Mouse (Mus musculus) neural tube, embryonic 15.5 days (tissue): ENCODE data around the gene Olfr531. TPM values are rescaled to one million over a fixed set of nuclear protein-coding genes. Genes with fewer than 3 reads are reported as not detected.

Source experiments
- ATAC-seq: fragments of 200-750 bp; cut with Nextera tagmentation; 2 replicates; pipeline ENCODE4 v1.8.0; 2017; ENCODE audit warnings: mild to moderate bottlenecking, moderate TSS enrichment, moderate library complexity; ENCODE audit not compliant: low FRiP score
- H3K27ac ChIP-seq: fragments of 300-500 bp; sonication (generic); replicated peaks from 2 replicates; pipeline ENCODE4 v1.5.1; 2015; ENCODE audit warnings: mild to moderate bottlenecking, inconsistent platforms
- H3K27me3 ChIP-seq: fragments of 300-500 bp; sonication (generic); replicated peaks from 2 replicates; pipeline ENCODE4 v1.6.1; 2015; ENCODE audit warnings: inconsistent platforms
- H3K36me3 ChIP-seq: fragments of 300-500 bp; sonication (generic); 2 replicates; pipeline ENCODE4 v1.6.1; 2015; ENCODE audit warnings: inconsistent platforms
- H3K4me1 ChIP-seq: fragments of 300-500 bp; sonication (generic); 2 replicates; pipeline ENCODE4 v1.6.1; 2015; ENCODE audit warnings: inconsistent platforms
- H3K4me2 ChIP-seq: fragments of 300-500 bp; sonication (generic); 2 replicates; pipeline ENCODE4 v1.6.1; 2015; ENCODE audit warnings: inconsistent platforms, mild to moderate bottlenecking, moderate library complexity
- H3K4me3 ChIP-seq: fragments of 300-500 bp; sonication (generic); replicated peaks from 2 replicates; pipeline ENCODE4 v1.5.1; 2015; ENCODE audit warnings: mild to moderate bottlenecking, inconsistent platforms
- H3K9ac ChIP-seq: fragments of 300-500 bp; sonication (generic); replicated peaks from 2 replicates; pipeline ENCODE4 v1.6.1; 2015; ENCODE audit warnings: mild to moderate bottlenecking, inconsistent platforms
- H3K9me3 ChIP-seq: fragments of 300-500 bp; sonication (generic); replicated peaks from 2 replicates; pipeline ENCODE4 v1.6.1; 2016; ENCODE audit warnings: inconsistent platforms
- WGBS: fragments of 180-500 bp; shearing (Covaris S2); methylation state at CpG from one replicate; pipeline ENCODE4 v1.1.7; 2015; ENCODE audit warnings: mixed read lengths; 5-methylcytosine and 5-hydroxymethylcytosine counted together
- polyA plus RNA-seq: library from polyadenylated mRNA; unstranded; fragments of >200 nt; fragmentation: Nextera tagmentation; extraction: Ambion mirVana; gene quantifications from 2 replicates; pipeline ENCODE4 v1.2.1, GENCODE M21; 2015

Gene Olfr531
- not detected in 2 replicates for polyA plus RNA-seq

DNA sequence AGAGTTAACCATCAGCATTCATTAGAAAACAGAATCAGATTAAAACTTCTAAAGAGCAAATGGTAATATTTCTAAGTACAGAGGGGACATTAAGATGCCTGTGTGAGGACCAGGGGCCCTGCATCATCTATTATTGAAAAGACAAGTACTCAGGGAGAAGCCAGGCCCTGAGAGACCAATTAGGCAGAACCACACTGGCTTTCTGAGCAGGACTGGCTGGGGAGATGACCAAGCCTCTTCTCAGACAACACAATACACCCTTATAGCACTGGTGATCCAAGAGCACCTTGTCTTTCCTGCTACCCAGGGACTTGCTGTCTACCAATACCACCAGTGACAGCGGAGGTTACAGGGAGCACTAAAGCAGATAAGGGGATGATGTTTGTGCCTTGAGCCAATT, at the start of gene Olfr531:
Gene Olfr531 (minus strand): TSS at position 101 of the 400 bp plus-strand sequence.
- H3K9ac ChIP-seq, result no peak within 1 kb of the TSS
- 100% methylated on average over 1 of the region's 1 CpGs for WGBS
- no peak within 1 kb of the TSS for H3K4me3 ChIP-seq
- H3K27ac ChIP-seq, result no peak within 1 kb of the TSS
- no peak within 1 kb of the TSS for H3K4me2 ChIP-seq
- no peaks in the 10 kb centered on the region for H3K9me3 ChIP-seq
- ATAC-seq, result no peak
- no peaks in the 10 kb centered on the region for H3K36me3 ChIP-seq
- no peaks in the 10 kb centered on the region for H3K4me1 ChIP-seq
- H3K27me3 ChIP-seq, result no peaks in the 10 kb centered on the region

DNA sequence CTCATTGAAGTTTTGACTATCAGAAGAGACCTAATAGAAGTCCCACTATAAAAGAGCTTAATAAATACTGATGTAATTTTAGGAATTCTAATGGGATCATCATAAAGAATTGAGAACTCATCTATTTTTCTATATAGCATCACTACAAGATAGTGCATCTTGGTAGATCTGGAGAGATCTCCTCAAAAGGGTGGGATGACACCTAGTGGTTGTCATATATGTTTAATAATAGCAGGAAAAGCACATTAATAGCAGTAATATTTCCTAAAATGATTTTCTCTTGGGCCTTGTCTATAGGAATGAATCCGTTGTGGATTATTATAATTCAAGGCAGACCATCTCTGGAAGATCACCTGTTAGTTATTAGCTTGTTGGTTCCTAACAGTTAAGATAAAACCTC, 40.4 kb upstream of the Olfr531 start:
- 74% methylated on average over 1 of the region's 1 CpGs for WGBS
- Histone ChIP-seq H3K27ac (no peak overlapping the region), H3K9ac (no peak overlapping the region), H3K4me3 (no peak overlapping the region), H3K27me3 (no peaks in the 10 kb centered on the region), H3K9me3 (no peaks in the 10 kb centered on the region), H3K36me3 (no peaks in the 10 kb centered on the region), H3K4me1 (no peaks in the 10 kb centered on the region), H3K4me2 (no peak overlapping the region)
- no peak for ATAC-seq

DNA sequence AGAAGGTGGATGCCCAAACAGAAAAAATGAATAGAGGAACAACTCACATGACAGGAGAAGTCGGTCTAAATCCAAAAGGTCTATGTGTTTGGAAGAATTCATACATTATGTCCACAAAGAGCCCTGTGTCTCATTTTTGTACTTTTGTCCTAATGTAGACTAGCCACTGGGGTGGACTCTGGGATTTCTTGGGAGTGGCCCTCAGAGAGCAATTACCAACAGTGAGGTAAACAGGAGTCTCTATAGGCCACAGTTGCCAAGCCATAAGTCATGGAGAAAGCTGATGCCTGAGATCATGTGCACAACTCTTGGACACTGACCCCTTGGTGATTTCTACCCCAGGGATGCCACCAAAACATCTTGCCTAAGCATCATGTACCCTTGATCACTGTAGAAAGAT, 18.8 kb upstream of the Olfr531 start, which contains the start of gene Olfr532:
Gene Olfr532 (minus strand): TSS at position 101 of the 400 bp plus-strand sequence.
- Histone ChIP-seq H3K4me1 (no peaks in the 10 kb centered on the region), H3K27ac (no peak within 1 kb of the TSS), H3K36me3 (no peaks in the 10 kb centered on the region), H3K27me3 (no peaks in the 10 kb centered on the region), H3K4me3 (no peak within 1 kb of the TSS), H3K9ac (no peak within 1 kb of the TSS), H3K9me3 (no peaks in the 10 kb centered on the region), H3K4me2 (no peak within 1 kb of the TSS)
- WGBS, result 89% methylated on average over 1 of the region's 1 CpGs
- ATAC-seq, result no peak

DNA sequence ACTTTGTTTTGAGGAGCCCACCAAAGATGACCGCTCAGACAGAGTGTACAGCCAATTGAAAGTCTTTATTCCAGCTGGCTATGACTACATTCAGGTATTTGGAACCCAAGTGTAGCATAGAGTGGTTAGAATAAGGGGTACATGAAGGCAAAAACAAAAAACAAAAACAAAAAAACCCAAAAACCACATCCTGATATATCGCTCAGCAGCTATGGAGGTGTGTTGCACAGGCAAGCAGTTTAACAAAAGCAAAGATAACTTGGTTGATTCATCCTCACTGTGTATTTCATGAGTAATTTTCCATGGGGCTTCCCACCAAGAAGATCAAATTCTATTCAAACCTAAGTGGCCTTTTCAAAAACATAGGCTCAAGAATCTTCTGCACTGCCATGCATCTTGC, 25.8 kb downstream of the Olfr531 start:
- no peaks in the 10 kb centered on the region for H3K27me3 ChIP-seq
- H3K4me1 ChIP-seq, result no peaks in the 10 kb centered on the region
- H3K9me3 ChIP-seq, result no peaks in the 10 kb centered on the region
- ATAC-seq, result no peak
- H3K27ac ChIP-seq, result no peak overlapping the region
- no peak overlapping the region for H3K4me2 ChIP-seq
- no peaks in the 10 kb centered on the region for H3K36me3 ChIP-seq
- H3K4me3 ChIP-seq, result no peak overlapping the region
- no peak overlapping the region for H3K9ac ChIP-seq
- WGBS, result 93% methylated on average over 2 of the region's 2 CpGs

DNA sequence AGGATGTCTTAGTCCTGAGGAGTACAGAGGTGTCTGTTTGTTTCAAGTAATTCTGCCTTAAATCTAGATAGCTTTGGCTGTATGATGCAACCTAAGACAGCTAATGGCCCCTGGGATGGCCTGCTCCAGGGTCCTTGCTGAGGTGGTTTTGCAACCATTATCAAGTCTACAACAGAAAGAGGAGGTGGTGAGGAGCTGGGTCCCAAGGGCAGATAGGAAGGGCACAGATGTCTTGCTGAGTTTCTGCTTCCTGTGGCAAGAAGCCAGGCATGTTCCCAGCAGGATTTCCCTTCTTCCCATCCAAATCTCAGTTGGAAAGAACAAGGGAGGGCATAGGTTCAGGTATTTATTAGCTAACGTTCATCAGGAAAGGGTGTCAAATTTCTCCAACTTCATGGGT, 26.5 kb downstream of the Olfr531 start, which contains the start of gene Olfr530:
Gene Olfr530 (minus strand): TSS at position 101 of the 400 bp plus-strand sequence.
- 46% methylated on average over 1 of the region's 1 CpGs for WGBS
- Histone ChIP-seq H3K4me3 (no peak within 1 kb of the TSS), H3K36me3 (no peaks in the 10 kb centered on the region), H3K9me3 (no peaks in the 10 kb centered on the region), H3K4me1 (no peaks in the 10 kb centered on the region), H3K9ac (no peak within 1 kb of the TSS), H3K27ac (no peak within 1 kb of the TSS), H3K4me2 (no peak within 1 kb of the TSS), H3K27me3 (no peaks in the 10 kb centered on the region)
- ATAC-seq, result no peak

DNA sequence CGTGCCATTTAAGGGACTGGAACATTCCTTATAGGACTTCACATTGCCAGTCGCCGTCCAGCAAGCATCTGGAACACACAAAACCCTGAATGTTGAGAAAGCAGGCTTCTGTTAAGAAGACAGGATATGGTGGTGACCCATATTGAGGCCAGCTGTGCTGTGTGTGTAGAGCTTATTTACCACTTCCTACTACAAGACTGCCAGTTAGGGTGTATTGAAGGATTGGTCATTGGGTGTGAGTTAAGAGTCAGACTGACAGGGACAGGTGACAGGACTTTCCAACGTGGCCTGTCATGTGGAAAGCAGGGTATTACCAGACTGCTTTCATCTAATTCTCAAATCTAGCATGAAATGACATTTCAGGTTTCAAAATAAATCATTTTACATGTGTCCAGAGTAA, 28.4 kb downstream of the Olfr531 start:
- H3K36me3 ChIP-seq, result no peaks in the 10 kb centered on the region
- no peak overlapping the region for H3K9ac ChIP-seq
- ATAC-seq, result no peak
- no peak overlapping the region for H3K27ac ChIP-seq
- 70% methylated on average over 4 of the region's 4 CpGs for WGBS
- no peak overlapping the region for H3K4me2 ChIP-seq
- H3K4me3 ChIP-seq, result no peak overlapping the region
- no peaks in the 10 kb centered on the region for H3K9me3 ChIP-seq
- no peaks in the 10 kb centered on the region for H3K27me3 ChIP-seq
- H3K4me1 ChIP-seq, result no peaks in the 10 kb centered on the region

DNA sequence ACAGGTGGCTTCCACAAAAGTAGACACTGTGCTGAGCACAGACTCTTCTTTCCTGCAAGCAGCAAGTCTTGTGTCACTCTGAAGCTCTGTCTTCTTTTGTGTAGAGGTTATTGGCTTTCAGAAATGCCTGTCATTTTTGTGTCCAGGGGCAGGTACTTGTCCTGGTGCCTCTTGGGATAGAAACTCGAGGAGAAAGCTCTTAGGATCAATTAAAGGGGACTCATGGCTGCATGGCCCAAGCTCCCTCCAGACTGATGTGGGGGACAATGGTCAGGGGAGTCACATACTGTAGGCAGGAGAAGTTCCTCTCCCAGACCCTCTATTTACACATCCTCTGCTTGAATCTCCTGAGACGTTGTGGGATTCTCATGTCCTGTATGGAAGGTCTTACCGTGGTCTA, 41.1 kb downstream of the Olfr531 start, which contains the start of gene Olfr60:
Gene Olfr60 (minus strand): TSS at position 101 of the 400 bp plus-strand sequence.
- H3K4me3 ChIP-seq, result no peak within 1 kb of the TSS
- H3K4me2 ChIP-seq, result no peak within 1 kb of the TSS
- WGBS, result 74% methylated on average over 3 of the region's 3 CpGs
- ATAC-seq, result no peak
- no peaks in the 10 kb centered on the region for H3K36me3 ChIP-seq
- no peak within 1 kb of the TSS for H3K9ac ChIP-seq
- H3K27me3 ChIP-seq, result no peaks in the 10 kb centered on the region
- H3K4me1 ChIP-seq, result no peaks in the 10 kb centered on the region
- H3K27ac ChIP-seq, result no peak within 1 kb of the TSS
- no peaks in the 10 kb centered on the region for H3K9me3 ChIP-seq

Other genes with a start within 250 kb of the Olfr531 start
- gene Sprn, start 248.0 kb downstream of the Olfr531 start, polyA plus RNA-seq, result 23.2 and 26.3 TPM in 2 replicates
- not detected in 2 replicates for gene Olfr522, start 238.2 kb downstream of the Olfr531 start, polyA plus RNA-seq
- not detected in 2 replicates for gene Olfr523, start 229.7 kb downstream of the Olfr531 start, polyA plus RNA-seq
- gene Olfr524, start 197.0 kb downstream of the Olfr531 start, polyA plus RNA-seq, result 0.63 TPM in 1 of 2 replicates, not detected in the other
- 13.1 TPM in 1 of 2 replicates, not detected in the other for gene Cd163l1, start 184.7 kb downstream of the Olfr531 start, polyA plus RNA-seq
- gene 5830411N06Rik, start 155.6 kb downstream of the Olfr531 start, polyA plus RNA-seq, result 0.05 and 0.50 TPM in 2 replicates
- gene Olfr525, start 82.1 kb downstream of the Olfr531 start, polyA plus RNA-seq, result not detected in 2 replicates
- not detected in 2 replicates for gene Olfr527, start 68.9 kb downstream of the Olfr531 start, polyA plus RNA-seq
- gene Olfr60, start 41.2 kb downstream of the Olfr531 start, polyA plus RNA-seq, result not detected in 2 replicates
- gene Olfr530, start 26.6 kb downstream of the Olfr531 start, polyA plus RNA-seq, result not detected in 2 replicates
- gene Olfr532, start 18.7 kb upstream of the Olfr531 start, polyA plus RNA-seq, result not detected in 2 replicates
- gene Olfr533, start 60.5 kb upstream of the Olfr531 start, polyA plus RNA-seq, result not detected in 2 replicates
- gene Olfr535, start 81.3 kb upstream of the Olfr531 start, polyA plus RNA-seq, result not detected in 2 replicates
- not detected in 2 replicates for gene Olfr536, start 104.5 kb upstream of the Olfr531 start, polyA plus RNA-seq
- not detected in 2 replicates for gene Olfr538, start 165.0 kb upstream of the Olfr531 start, polyA plus RNA-seq
- gene Olfr46, start 198.4 kb upstream of the Olfr531 start, polyA plus RNA-seq, result 0.01 TPM in 1 of 2 replicates, not detected in the other
- gene Olfr61, start 226.1 kb upstream of the Olfr531 start, polyA plus RNA-seq, result not detected in 2 replicates
- not detected in 2 replicates for gene Olfr53, start 243.5 kb upstream of the Olfr531 start, polyA plus RNA-seq